Mouse (Mus musculus) Patski (cell line): Measurements from ENCODE around the gene Nuak2. TPM values are rescaled to one million over a fixed set of nuclear protein-coding genes. Genes with fewer than 3 reads are reported as not detected.
"Not testable (repeated sequence)": the region's sequence is repeated elsewhere in the genome, so short reads cannot be mapped to it uniquely, and the experiment has no call there.

Experiments used
- ATAC-seq: fragments of 100-300 bp; one replicate; pipeline ENCODE4 v1.8.0; 2021
- CTCF ChIA-PET: fragments of 350-600 bp; sonication (Branson Sonifier 250); formaldehyde crosslinking; loops from one replicate; lab custom pipeline; 2022; ENCODE audit warnings: inconsistent platforms; lab: Charles Lee
- POLR2A ChIA-PET: fragments of 350-600 bp; sonication (Branson Sonifier 250); formaldehyde crosslinking; loops from one replicate; lab custom pipeline; 2022; ENCODE audit warnings: antibody characterized with exemption, inconsistent platforms; lab: Charles Lee
- DNase-seq: peaks from one replicate; pipeline ENCODE4 v3.0.0-alpha.2; 2011; ENCODE audit warnings: low read depth, low spot score
- H3K27me3 ChIP-seq: fragments of 371-371 bp; one replicate; pipeline ENCODE4 v1.5.1; 2021
- CTCF ChIP-seq: fragments of 100-300 bp; IDR thresholded peaks from one replicate; pipeline ENCODE4 v1.5.1; 2021
- in situ Hi-C: fragments of 300-500 bp; cut with MboI; formaldehyde crosslinking; loops from 3 replicates; pipeline ENCODE4 v1.11.1; 2018; ENCODE audit warnings: low pct_unique_long_range_greater_than_20kb, mixed read lengths
- polyA plus RNA-seq: library from polyadenylated mRNA; unstranded; gene quantifications from one replicate; pipeline ENCODE4 v1.2.3, GENCODE M21; 2021

The Nuak2 gene
- 110 TPM for polyA plus RNA-seq

DNA sequence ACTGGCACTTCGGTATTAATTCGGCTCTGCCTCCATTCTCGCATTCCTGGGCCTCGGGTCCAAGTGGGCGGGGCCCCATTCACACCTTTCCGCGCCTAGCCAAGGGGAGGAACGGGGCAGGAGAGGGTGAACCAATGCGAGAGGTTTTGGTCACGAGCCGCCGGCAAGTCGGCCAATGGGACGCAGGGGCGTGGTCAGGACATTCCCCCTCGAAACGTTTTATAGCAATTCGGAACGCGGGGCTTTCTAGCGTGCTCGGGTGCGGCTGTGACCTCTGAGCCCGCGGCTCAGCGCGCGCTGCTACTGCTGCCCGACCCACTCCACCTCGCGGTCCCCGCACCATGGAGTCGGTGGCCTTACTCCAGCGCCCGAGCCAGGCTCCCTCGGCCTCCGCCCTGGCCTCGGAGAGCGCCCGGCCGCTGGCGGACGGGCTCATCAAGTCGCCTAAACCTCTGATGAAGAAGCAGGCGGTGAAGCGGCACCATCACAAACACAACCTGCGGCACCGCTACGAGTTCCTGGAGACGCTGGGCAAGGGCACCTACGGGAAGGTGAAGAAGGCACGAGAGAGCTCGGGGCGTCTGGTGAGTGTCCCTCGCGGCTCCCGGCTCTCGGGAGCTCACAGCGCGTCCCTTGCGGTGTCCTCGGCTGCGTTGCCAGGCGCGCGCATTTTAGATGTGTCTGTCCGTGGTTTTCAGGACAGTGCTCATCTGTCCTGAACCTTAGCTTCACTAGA is at the start of gene Nuak2:
Nuak2 (plus strand) TSS at position 238 of the 736 bp plus-strand sequence.
- CTCF ChIA-PET: interaction anchor here (1.2 to 6.9 kb wide), 4 partner anchors 14 to 159 kb away, joined by 3 to 112 read pairs (median 5); no protein-coding TSS in a partner anchor
- H3K27me3 ChIP-seq: no peaks in the 10 kb centered on the region
- no peak for TF ChIP-seq CTCF
- in situ Hi-C loops: no loop called here
- POLR2A ChIA-PET: interaction anchor here (0.9 to 9.1 kb wide), 8 partner anchors 15 to 124 kb away, joined by 3 to 157 read pairs (median 14); partner anchors contain the start of genes AC124108.1 and Lemd1
- ATAC-seq (peak; percentile 65), DNase-seq (no peak)

DNA sequence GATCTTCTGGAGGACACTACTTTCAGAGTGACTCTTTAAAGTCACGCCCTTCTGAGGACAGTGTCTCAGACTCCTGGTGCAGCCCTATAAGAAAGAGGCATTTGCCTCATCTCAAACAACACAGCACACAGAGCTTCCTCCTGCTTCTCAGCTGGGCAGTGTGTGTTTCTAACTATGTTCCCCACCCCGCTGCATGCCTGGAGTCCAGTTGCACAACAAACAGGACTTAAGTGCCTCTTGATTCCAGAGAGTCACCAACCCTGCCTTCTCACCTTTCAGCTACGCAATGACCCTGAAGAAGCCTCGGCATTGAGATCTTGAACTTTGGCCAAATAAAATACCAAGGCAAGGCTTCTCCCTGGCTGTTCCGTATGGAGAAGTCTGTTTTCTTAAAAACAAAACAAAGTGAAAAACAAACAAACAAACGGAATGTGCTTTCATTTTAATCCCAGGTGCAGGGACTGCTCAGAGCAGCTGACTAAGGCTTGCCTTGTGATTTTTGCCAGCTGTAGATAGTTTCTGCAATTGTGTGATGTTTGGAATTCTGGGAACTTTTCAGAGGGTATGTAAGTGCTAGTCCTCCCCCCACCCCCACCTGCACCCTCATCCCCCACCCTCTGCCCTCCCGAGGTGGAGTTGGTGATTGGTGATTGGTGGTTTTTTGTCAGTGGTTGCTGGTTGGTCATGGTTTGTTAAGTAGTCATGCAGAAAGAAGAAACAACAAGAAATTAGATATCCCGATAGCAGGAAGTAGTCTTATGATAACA is 49.0 kb upstream of the Nuak2 start:
- no peak for TF ChIP-seq CTCF
- ChIA-PET CTCF (interaction anchor here (0.8 to 3.1 kb wide), 4 partner anchors 12 to 89 kb away, joined by 3 to 12 read pairs (median 6); no protein-coding TSS in a partner anchor), POLR2A (interaction anchor here (0.6 to 1.5 kb wide), 6 partner anchors 19 to 75 kb away, joined by 3 to 6 read pairs (median 4); no protein-coding TSS in a partner anchor)
- ATAC-seq (peak; percentile 82), DNase-seq (no peak)
- in situ Hi-C loops: no loop called here
- H3K27me3 ChIP-seq: no peaks in the 10 kb centered on the region

DNA sequence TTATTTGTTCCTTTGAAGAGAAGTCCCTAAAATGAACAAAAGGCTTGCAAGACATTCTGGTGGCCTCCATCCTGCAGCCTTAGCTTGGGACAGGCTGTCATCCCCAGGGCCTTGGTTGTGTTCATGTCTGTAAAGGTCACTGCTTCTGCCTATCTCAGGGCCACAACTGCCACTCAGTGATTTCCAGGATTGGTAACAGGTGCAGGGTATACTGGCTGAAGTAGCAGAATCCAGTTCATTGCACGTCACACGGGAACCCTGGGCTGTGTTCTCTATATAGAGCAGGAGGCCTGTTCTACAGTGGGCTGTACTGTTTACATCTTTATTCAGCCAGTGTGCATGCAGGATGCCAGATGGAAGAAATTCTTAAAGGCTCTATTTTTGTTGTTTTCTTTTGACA is 48.0 kb upstream of the Nuak2 start:
- in situ Hi-C loops: no loop called here
- DNase-seq (no peak), ATAC-seq (no peak)
- no peak for TF ChIP-seq CTCF
- H3K27me3 ChIP-seq: no peaks in the 10 kb centered on the region
- POLR2A ChIA-PET: interaction anchor here (0.6 kb wide), 1 partner anchor 18 kb away, joined by 3 read pairs; no protein-coding TSS in a partner anchor
- CTCF ChIA-PET: interaction anchor here (2.6 kb wide), 1 partner anchor 24 kb away, joined by 12 read pairs; no protein-coding TSS in a partner anchor

DNA sequence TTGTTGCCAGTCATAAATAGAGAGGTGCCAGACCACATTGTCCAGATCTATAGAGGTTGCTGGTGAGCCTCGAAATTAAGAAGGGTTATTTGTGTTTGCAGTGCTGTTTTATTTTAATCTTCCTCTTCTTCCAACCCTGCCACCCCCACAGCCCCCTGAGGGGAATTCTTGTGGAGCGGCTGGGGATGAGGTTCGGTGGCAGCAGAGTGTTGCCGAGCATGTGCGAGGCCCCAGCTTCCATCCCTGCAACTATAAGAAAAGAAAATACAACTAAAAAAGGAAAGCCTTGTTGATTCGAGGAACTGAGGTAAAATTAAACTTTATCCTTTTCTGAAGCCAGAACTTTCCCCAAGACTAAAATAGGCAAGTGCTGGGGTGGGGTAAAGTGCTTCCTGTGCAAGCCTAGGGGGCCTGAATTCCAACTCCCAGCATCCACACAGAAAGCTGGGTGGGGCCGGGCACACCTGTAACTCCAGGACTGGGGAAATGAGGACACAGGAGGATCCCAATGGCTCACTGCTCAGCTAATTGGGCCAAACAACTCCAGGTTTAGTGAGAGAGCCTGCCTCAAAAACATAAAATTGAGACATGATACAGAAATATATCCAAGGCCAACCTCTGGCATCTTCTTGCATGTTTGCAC is 47.4 kb upstream of the Nuak2 start:
- no peak for TF ChIP-seq CTCF
- in situ Hi-C loops: no loop called here
- DNase-seq (no peak), ATAC-seq (no peak)
- CTCF ChIA-PET: interaction anchor here (0.9 to 2.6 kb wide), 2 partner anchors 16 to 23 kb away, joined by 3 to 12 read pairs; no protein-coding TSS in a partner anchor
- no peaks in the 10 kb centered on the region for H3K27me3 ChIP-seq
- POLR2A ChIA-PET: interaction anchor here (0.5 to 1.9 kb wide), 2 partner anchors 9 to 11 kb away, joined by 3 to 6 read pairs; no protein-coding TSS in a partner anchor

DNA sequence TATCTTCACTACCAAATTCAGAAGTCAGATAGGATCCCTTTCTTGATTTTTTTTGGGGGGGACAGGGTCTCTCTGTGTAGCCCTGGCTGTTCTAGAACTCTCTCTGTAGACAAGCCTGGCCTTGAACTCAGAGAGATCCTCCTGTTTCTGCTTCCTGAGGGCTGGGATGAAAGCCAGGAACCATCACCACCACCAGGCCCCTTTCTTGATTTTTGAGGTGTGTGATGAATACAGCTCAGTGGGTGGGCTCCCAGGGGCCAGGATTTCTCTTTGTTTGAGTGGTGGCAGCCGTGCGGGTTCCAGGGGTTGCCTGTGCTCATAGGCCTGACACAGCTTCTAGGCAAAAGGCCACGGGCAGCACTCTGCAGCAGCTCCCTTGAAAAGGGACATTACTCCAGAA is 44.7 kb upstream of the Nuak2 start:
- ChIA-PET POLR2A (interaction anchor here (0.6 kb wide), 2 partner anchors 66 to 84 kb away, joined by 3 read pairs; no protein-coding TSS in a partner anchor), CTCF (interaction anchor here (0.9 to 1.5 kb wide), 2 partner anchors 9 to 44 kb away, joined by 3 to 4 read pairs; no protein-coding TSS in a partner anchor)
- in situ Hi-C loops: no loop called here
- no peak for DNase-seq
- no peak for ATAC-seq
- no peaks in the 10 kb centered on the region for H3K27me3 ChIP-seq
- TF ChIP-seq CTCF: no peak

DNA sequence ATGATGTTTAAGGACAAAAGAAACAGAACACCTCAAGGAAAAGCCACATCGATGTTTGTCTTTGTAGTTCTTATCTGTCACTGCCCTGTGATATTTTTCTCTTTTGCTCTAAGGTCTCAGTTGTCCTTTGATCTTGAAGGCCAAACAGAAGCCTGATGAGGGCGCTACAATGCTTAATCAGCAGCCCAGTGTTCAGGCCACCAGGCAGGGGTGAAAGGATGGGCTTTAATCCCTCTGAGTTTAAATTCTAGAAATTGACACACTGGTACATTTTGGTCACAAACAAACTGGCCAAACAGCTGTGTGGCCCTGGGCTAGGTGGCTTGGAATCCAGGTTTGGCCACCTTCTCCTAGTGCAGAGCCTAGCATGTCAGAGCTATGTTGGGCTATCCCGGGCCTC is 39.2 kb upstream of the Nuak2 start:
- DNase-seq: no peak
- POLR2A ChIA-PET: interaction anchor here (1.6 kb wide), 1 partner anchor 11 kb away, joined by 4 read pairs; no protein-coding TSS in a partner anchor

DNA sequence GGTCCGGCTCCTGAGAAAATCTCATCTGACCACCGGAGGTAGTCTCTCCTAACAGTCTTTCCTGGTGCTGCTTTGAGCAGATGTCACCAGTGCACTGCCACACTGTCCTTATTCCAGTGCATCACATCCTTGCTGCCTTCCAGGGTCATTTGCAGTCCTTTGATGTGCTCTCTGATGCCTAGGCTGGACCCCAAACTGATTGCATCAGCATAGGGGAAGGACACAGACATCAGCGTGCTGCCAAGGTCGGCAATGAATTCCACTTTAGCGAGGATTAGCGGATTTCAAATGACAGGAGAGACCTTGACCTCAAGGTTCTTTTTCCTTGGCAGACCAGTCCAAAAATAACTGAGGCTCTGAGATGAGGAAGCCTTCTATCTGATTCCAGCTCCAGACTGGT is 38.8 kb upstream of the Nuak2 start:
- ChIA-PET POLR2A (interaction anchor here (1.6 kb wide), 1 partner anchor 11 kb away, joined by 4 read pairs; no protein-coding TSS in a partner anchor), CTCF (interaction anchor here (0.6 kb wide), 1 partner anchor 22 kb away, joined by 3 read pairs; no protein-coding TSS in a partner anchor)
- no peak for TF ChIP-seq CTCF
- ATAC-seq (no peak), DNase-seq (no peak)
- H3K27me3 ChIP-seq: no peaks in the 10 kb centered on the region
- in situ Hi-C loops: loop anchor here (25.0 kb wide), 1 partner anchor 540 kb away; the partner anchor contains the start of gene Slc26a9

More for the DNA sequence above, 39.2 kb upstream of the Nuak2 start:
- no peak for TF ChIP-seq CTCF
- ATAC-seq: no peak
- H3K27me3 ChIP-seq: no peaks in the 10 kb centered on the region
- in situ Hi-C loops: loop anchor here (25.0 kb wide), 1 partner anchor 539 kb away; the partner anchor contains the start of gene Slc26a9
- CTCF ChIA-PET: interaction anchor here (0.6 kb wide), 1 partner anchor 21 kb away, joined by 3 read pairs; no protein-coding TSS in a partner anchor

DNA sequence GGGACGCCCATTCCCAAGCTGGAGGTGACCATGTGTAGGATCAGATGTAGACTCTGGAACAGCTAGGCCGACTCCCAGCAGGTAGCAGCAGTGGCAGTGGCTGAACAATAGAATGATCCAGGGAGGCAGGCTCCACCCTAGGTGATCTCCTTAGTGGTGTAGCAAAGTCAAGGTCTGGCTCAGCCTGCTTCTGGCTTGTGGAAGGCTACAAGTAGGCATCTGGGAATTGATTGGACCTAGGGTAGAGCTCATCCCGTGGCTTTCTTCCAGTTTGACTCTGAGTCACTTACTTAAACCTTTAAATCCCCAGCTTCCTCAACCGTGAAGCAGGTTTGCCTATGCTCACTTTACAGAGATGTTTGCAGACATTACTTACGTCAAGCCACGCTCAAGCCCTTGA is 35.3 kb upstream of the Nuak2 start:
- H3K27me3 ChIP-seq, DNase-seq: not testable (repeated sequence)
- ChIA-PET CTCF (interaction anchor here (1.3 to 3.1 kb wide), 5 partner anchors 10 to 124 kb away, joined by 3 to 10 read pairs (median 4); no protein-coding TSS in a partner anchor), POLR2A (interaction anchor here (0.8 to 1.6 kb wide), 2 partner anchors 11 to 87 kb away, joined by 3 read pairs; no protein-coding TSS in a partner anchor)
- peak; percentile 63 for ATAC-seq
- in situ Hi-C loops: loop anchor here (25.0 kb wide), 1 partner anchor 543 kb away; the partner anchor contains the start of gene Slc26a9

DNA sequence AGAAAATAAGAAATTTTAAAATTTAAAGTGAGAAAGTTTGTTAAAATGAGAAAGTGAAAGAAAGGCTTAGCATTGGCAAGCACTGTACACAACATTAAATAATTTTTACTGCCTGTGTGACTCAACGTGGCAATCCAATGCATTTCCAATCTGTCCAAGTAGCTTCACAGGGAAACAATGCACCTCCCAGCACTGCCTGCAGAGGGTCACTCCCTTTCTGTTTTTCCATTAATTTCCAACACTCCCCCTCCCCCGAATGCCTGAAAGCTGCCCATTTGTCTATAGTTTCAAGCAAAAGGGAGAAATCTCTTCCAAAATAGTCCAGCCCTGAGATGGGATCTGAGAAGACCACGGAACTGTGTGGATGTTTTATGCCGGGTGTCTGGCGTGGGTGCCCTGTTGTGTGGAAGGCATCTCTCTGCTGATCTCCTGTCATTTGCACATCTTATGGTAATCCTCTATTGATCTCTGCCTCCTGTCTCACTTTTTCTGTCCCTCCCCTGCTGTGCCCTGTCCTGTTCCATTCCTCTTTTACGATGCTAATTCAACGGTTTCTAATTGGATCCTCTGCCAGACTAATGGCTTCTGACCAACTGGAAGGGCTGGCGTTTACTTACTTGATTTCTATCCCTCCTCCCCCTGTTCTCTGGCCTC is 34.3 kb upstream of the Nuak2 start:
- DNase-seq (no peak), ATAC-seq (no peak)
- TF ChIP-seq CTCF: no peak
- ChIA-PET POLR2A (interaction anchor here (0.6 to 1.6 kb wide), 3 partner anchors 10 to 1795 kb away, joined by 3 to 4 read pairs (median 4); no protein-coding TSS in a partner anchor), CTCF (interaction anchor here (0.7 to 3.1 kb wide), 3 partner anchors 10 to 74 kb away, joined by 3 to 10 read pairs (median 4); no protein-coding TSS in a partner anchor)
- H3K27me3 ChIP-seq: no peaks in the 10 kb centered on the region
- in situ Hi-C loops: loop anchor here (25.0 kb wide), 1 partner anchor 544 kb away; the partner anchor contains the start of gene Slc26a9
